ENCODE assay signal across 8 mouse cellular contexts in the genomic region with DNA sequence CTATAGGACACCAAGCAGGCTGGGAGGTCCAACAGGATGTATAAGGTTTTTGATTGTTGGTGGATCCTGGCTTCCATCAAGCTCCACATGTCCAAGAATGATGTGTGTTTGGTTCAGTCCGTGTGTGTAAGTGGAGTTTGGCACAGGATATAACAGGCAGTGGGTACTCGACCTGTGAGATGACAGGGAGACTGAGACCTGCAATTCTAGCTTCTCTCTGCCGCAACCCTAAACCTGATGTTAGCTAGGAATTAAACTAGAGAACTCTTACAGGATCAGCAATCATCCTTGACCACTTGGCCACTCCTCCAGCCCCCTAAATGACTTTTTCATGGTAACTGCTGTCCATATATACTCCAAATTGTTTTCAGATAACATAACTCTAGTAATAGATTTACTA. TPM values are rescaled to one million over a fixed set of nuclear protein-coding genes. Genes with fewer than 3 reads are reported as not detected.
DNase-seq lines count a peak whose midpoint lies in the region; ATAC-seq and TF ChIP-seq lines count a peak whose summit lies in the region.

No protein-coding gene starts in this region.

- H3K4me3 ChIP-seq in heart, postnatal 0 days (ENCODE audit: low read depth, low read length) = no peak overlapping the region
- H3K4me3 ChIP-seq in ES-Bruce4 (ENCODE audit: low read depth, low read length) = peak overlapping the region; percentile 12; the same call in 1 of the 2 replicates
- H3K4me3 ChIP-seq in forebrain, embryonic 11.5 days (ENCODE audit: low read depth, low read length) = peak overlapping the region; percentile 37; the same call in 1 of the 2 replicates
- peak overlapping the region; percentile 63 for H3K4me3 ChIP-seq in liver, embryonic 16.5 days (ENCODE audit: low read depth, low read length)

- no peak for TF ChIP-seq EP300 in heart, postnatal 0 days (IDR thresholded peaks at IDR 0.05; ENCODE audit: low read depth)
- TF ChIP-seq EP300 in ES-Bruce4 (IDR thresholded peaks at IDR 0.05; ENCODE audit: insufficient read depth, low read depth, low read length) = no peak

- no peaks in the 10 kb centered on the region for H3K9me3 ChIP-seq in heart, postnatal 0 days (replicated peaks; ENCODE audit: control insufficient read depth, low read length)
- H3K9me3 ChIP-seq in ES-Bruce4 (replicated peaks; ENCODE audit: control insufficient read depth, insufficient read depth, low read length, poor library complexity, severe bottlenecking) = no peaks in the 10 kb centered on the region
- H3K9me3 ChIP-seq in forebrain, embryonic 11.5 days (ENCODE audit: control insufficient read depth, low read length) = no peaks in the 10 kb centered on the region
- no peaks in the 10 kb centered on the region for H3K9me3 ChIP-seq in liver, embryonic 16.5 days (replicated peaks; ENCODE audit: control insufficient read depth, low read length)

- no peak for DNase-seq in heart, postnatal 0 days (ENCODE audit: low spot score)
- DNase-seq in heart, adult 8-10 months (ENCODE audit: low spot score) = no peak
- peak; percentile 61 for DNase-seq in forebrain, embryonic 11.5 days (ENCODE audit: low spot score)
- DNase-seq in retina, embryonic 14.5 days (ENCODE audit: low spot score) = no peak
- no peak for DNase-seq in left cerebral cortex, postnatal 10 days (ENCODE audit: extremely low spot score in 1 of 2, low spot score in 2 of 2)
- DNase-seq in right cerebral cortex, postnatal 4 days = no peak

- intact Hi-C loops in left cerebral cortex, postnatal 10 days (cut with DNase I) = no loop called here

- no peak for TF ChIP-seq CTCF in heart, postnatal 0 days (IDR thresholded peaks at IDR 0.05; ENCODE audit: low read depth)
- no peak for TF ChIP-seq CTCF in ES-Bruce4 (IDR thresholded peaks at IDR 0.05; ENCODE audit: low read depth, low read length)

- no peaks in the 10 kb centered on the region for H3K36me3 ChIP-seq in heart, postnatal 0 days (replicated peaks; ENCODE audit: control insufficient read depth, insufficient read depth, low read length)
- peaks cover 5% of the 10 kb centered on the region for H3K36me3 ChIP-seq in ES-Bruce4 (ENCODE audit: control insufficient read depth, insufficient read depth, low read length, poor library complexity, severe bottlenecking)
- H3K36me3 ChIP-seq in forebrain, embryonic 11.5 days (ENCODE audit: control insufficient read depth, insufficient read depth, low read length) = no peaks in the 10 kb centered on the region
- peaks cover under 1% of the 10 kb centered on the region; the same call in 1 of the 2 replicates for H3K36me3 ChIP-seq in liver, embryonic 16.5 days (ENCODE audit: control insufficient read depth, insufficient read depth)

- no peak for ATAC-seq in heart, postnatal 0 days (ENCODE audit: insufficient read depth, low read depth)
- no peak for ATAC-seq in forebrain, embryonic 11.5 days (replicated peaks; ENCODE audit: low FRiP score)
- ATAC-seq in liver, embryonic 16.5 days (ENCODE audit: low read depth) = no peak

- 33% methylated on average over 3 of the region's 3 CpGs for WGBS in heart, postnatal 0 days
- WGBS in forebrain, embryonic 11.5 days = 45% methylated on average over 3 of the region's 3 CpGs
- 31% methylated on average over 3 of the region's 3 CpGs for WGBS in liver, embryonic 16.5 days (ENCODE audit: insufficient replicate concordance)

- H3K9ac ChIP-seq in heart, postnatal 0 days (replicated peaks; ENCODE audit: low read depth, low read length) = 0 out of 2 replicates have a peak overlapping the region, but pooled peaks have one; percentile 51
- H3K9ac ChIP-seq in ES-Bruce4 (ENCODE audit: low read depth, poor library complexity, severe bottlenecking) = peak overlapping the region; percentile 73
- peak overlapping the region; percentile 21; the same call in 1 of the 2 replicates for H3K9ac ChIP-seq in forebrain, embryonic 11.5 days (ENCODE audit: low read length)
- H3K9ac ChIP-seq in liver, embryonic 16.5 days (ENCODE audit: low read depth, low read length) = peak overlapping the region; percentile 70

- peaks cover 23% of the 10 kb centered on the region for H3K4me1 ChIP-seq in heart, postnatal 0 days (ENCODE audit: control insufficient read depth, insufficient read depth)
- no peaks in the 10 kb centered on the region for H3K4me1 ChIP-seq in ES-Bruce4 (ENCODE audit: control insufficient read depth, insufficient read depth, low read length)
- H3K4me1 ChIP-seq in forebrain, embryonic 11.5 days (replicated peaks; ENCODE audit: control insufficient read depth, insufficient read depth, low read length) = peaks cover 3% of the 10 kb centered on the region; the same call in 1 of the 2 replicates
- H3K4me1 ChIP-seq in liver, embryonic 16.5 days (ENCODE audit: control insufficient read depth, low read depth, low read length) = peaks cover 11% of the 10 kb centered on the region

- 0 out of 2 replicates have a peak overlapping the region, but pooled peaks have one; percentile 67 for H3K4me2 ChIP-seq in heart, postnatal 0 days (ENCODE audit: low read depth, low read length)
- peak overlapping the region; percentile 65; the same call in 1 of the 2 replicates for H3K4me2 ChIP-seq in forebrain, embryonic 11.5 days (ENCODE audit: low read depth, low read length, severe bottlenecking)
- H3K4me2 ChIP-seq in liver, embryonic 16.5 days (ENCODE audit: low read depth, low read length) = peak overlapping the region; percentile 75

- H3K27ac ChIP-seq in heart, postnatal 0 days (ENCODE audit: low read depth) = peak overlapping the region; percentile 31; the same call in 1 of the 2 replicates
- H3K27ac ChIP-seq in ES-Bruce4 (ENCODE audit: insufficient read depth, low read length) = peak overlapping the region; percentile 61
- peak overlapping the region; percentile 93 for H3K27ac ChIP-seq in forebrain, embryonic 11.5 days (ENCODE audit: low read depth, low read length)
- peak overlapping the region; percentile 99 for H3K27ac ChIP-seq in liver, embryonic 16.5 days (ENCODE audit: low read length)

- no peak for TF ChIP-seq POLR2A in ES-Bruce4 (IDR thresholded peaks at IDR 0.05; ENCODE audit: insufficient read depth, low read length)

- no peaks in the 10 kb centered on the region for H3K27me3 ChIP-seq in heart, postnatal 0 days (ENCODE audit: control insufficient read depth, insufficient read depth, low read length)
- H3K27me3 ChIP-seq in ES-Bruce4 (ENCODE audit: control insufficient read depth, insufficient read depth, low read length, poor library complexity, severe bottlenecking) = no peaks in the 10 kb centered on the region
- no peaks in the 10 kb centered on the region for H3K27me3 ChIP-seq in forebrain, embryonic 11.5 days (ENCODE audit: control insufficient read depth, insufficient read depth, low read length)
- no peaks in the 10 kb centered on the region for H3K27me3 ChIP-seq in liver, embryonic 16.5 days (ENCODE audit: control insufficient read depth, insufficient read depth, low read depth, low read length)

RNA-seq across cellular contexts. Expression of a gene that starts 1.3 kb away (rescaled TPM):
- total RNA-seq in heart, postnatal 0 days (2014; rRNA removed; ENCODE audit: low replicate concordance) = 128 and 633 TPM in 2 replicates
- polyA plus RNA-seq in heart, postnatal 0 days (2015; fragmentation: Nextera tagmentation; extraction: Ambion mirVana) = 10.3 and 10.7 TPM in 2 replicates
- 1 to 10 TPM in 3 of 4 experiments, not detected in 1; 1.5 to 4.4 (median 2.0) TPM for total RNA-seq in heart, adult 8-10 months (2022)
- 6.7 and 7.5 TPM in 2 replicates for polyA plus RNA-seq in ES-Bruce4 (2011; ENCODE audit: insufficient read depth, insufficient read length, low read depth, missing spikeins)
- polyA plus RNA-seq in forebrain, embryonic 11.5 days (2014; fragmentation: Nextera tagmentation; extraction: Ambion mirVana) = 11.0 and 12.5 TPM in 2 replicates
- 40.9 and 50.2 TPM in 2 replicates for polyA plus RNA-seq in liver, embryonic 16.5 days (2015; fragmentation: Nextera tagmentation; extraction: Ambion mirVana)
- total RNA-seq in left cerebral cortex, postnatal 10 days (2021) = 10 to 100 TPM; 23.0 to 24.1 TPM

RNA-seq across cellular contexts. Expression of a gene that starts 1.6 kb away (rescaled TPM):
- 1,069 and 1,692 TPM in 2 replicates for total RNA-seq in heart, postnatal 0 days (2014; rRNA removed; ENCODE audit: low replicate concordance)
- 0.94 and 2.5 TPM in 2 replicates for polyA plus RNA-seq in heart, postnatal 0 days (2015; fragmentation: Nextera tagmentation; extraction: Ambion mirVana)
- 1 to 10 TPM; 2.0 to 7.1 (median 4.3) TPM for total RNA-seq in heart, adult 8-10 months (2022)
- 19.3 and 20.7 TPM in 2 replicates for polyA plus RNA-seq in ES-Bruce4 (2011; ENCODE audit: insufficient read depth, insufficient read length, low read depth, missing spikeins)
- polyA plus RNA-seq in forebrain, embryonic 11.5 days (2014; fragmentation: Nextera tagmentation; extraction: Ambion mirVana) = 1.9 and 2.5 TPM in 2 replicates
- 8.1 and 12.9 TPM in 2 replicates for polyA plus RNA-seq in liver, embryonic 16.5 days (2015; fragmentation: Nextera tagmentation; extraction: Ambion mirVana)
- 10 to 100 TPM; 23.0 to 25.1 TPM for total RNA-seq in left cerebral cortex, postnatal 10 days (2021)

RNA-seq across cellular contexts. Expression of a gene that starts 2.1 kb away (rescaled TPM):
- 470 and 1,132 TPM in 2 replicates for total RNA-seq in heart, postnatal 0 days (2014; rRNA removed; ENCODE audit: low replicate concordance)
- 0.55 and 1.4 TPM in 2 replicates for polyA plus RNA-seq in heart, postnatal 0 days (2015; fragmentation: Nextera tagmentation; extraction: Ambion mirVana)
- 10 to 100 TPM; 26.9 to 29.6 (median 28.6) TPM for total RNA-seq in heart, adult 8-10 months (2022)
- polyA plus RNA-seq in ES-Bruce4 (2011; ENCODE audit: insufficient read depth, insufficient read length, low read depth, missing spikeins) = 16.3 and 17.1 TPM in 2 replicates
- polyA plus RNA-seq in forebrain, embryonic 11.5 days (2014; fragmentation: Nextera tagmentation; extraction: Ambion mirVana) = 4.4 TPM in 2 replicates
- 5.0 and 6.3 TPM in 2 replicates for polyA plus RNA-seq in liver, embryonic 16.5 days (2015; fragmentation: Nextera tagmentation; extraction: Ambion mirVana)
- 100 to 1,000 TPM; 306 to 311 TPM for total RNA-seq in left cerebral cortex, postnatal 10 days (2021)

RNA-seq across cellular contexts. Expression of a gene that starts 17.5 kb away (rescaled TPM):
- 962 and 1,129 TPM in 2 replicates for total RNA-seq in heart, postnatal 0 days (2014; rRNA removed; ENCODE audit: low replicate concordance)
- polyA plus RNA-seq in heart, postnatal 0 days (2015; fragmentation: Nextera tagmentation; extraction: Ambion mirVana) = 0.20 and 0.27 TPM in 2 replicates
- 1 to 10 TPM; 1.4 to 4.4 (median 4.0) TPM for total RNA-seq in heart, adult 8-10 months (2022)
- 8.2 and 13.4 TPM in 2 replicates for polyA plus RNA-seq in ES-Bruce4 (2011; ENCODE audit: insufficient read depth, insufficient read length, low read depth, missing spikeins)
- 1.2 and 1.6 TPM in 2 replicates for polyA plus RNA-seq in forebrain, embryonic 11.5 days (2014; fragmentation: Nextera tagmentation; extraction: Ambion mirVana)
- polyA plus RNA-seq in liver, embryonic 16.5 days (2015; fragmentation: Nextera tagmentation; extraction: Ambion mirVana) = 0.99 and 1.0 TPM in 2 replicates
- total RNA-seq in left cerebral cortex, postnatal 10 days (2021) = 10 to 100 TPM; 13.5 to 16.2 TPM

RNA-seq across cellular contexts. Expression of a gene that starts 28.1 kb away (rescaled TPM):
- 356 and 550 TPM in 2 replicates for total RNA-seq in heart, postnatal 0 days (2014; rRNA removed; ENCODE audit: low replicate concordance)
- 4.7 and 5.4 TPM in 2 replicates for polyA plus RNA-seq in heart, postnatal 0 days (2015; fragmentation: Nextera tagmentation; extraction: Ambion mirVana)
- total RNA-seq in heart, adult 8-10 months (2022) = 1 to 10 TPM in 3 of 4 experiments, under 1 TPM in 1; 0.62 to 4.7 (median 2.5) TPM
- polyA plus RNA-seq in ES-Bruce4 (2011; ENCODE audit: insufficient read depth, insufficient read length, low read depth, missing spikeins) = 7.4 and 9.2 TPM in 2 replicates
- polyA plus RNA-seq in forebrain, embryonic 11.5 days (2014; fragmentation: Nextera tagmentation; extraction: Ambion mirVana) = 20.4 and 20.6 TPM in 2 replicates
- 22.9 and 30.4 TPM in 2 replicates for polyA plus RNA-seq in liver, embryonic 16.5 days (2015; fragmentation: Nextera tagmentation; extraction: Ambion mirVana)
- total RNA-seq in left cerebral cortex, postnatal 10 days (2021) = 10 to 100 TPM; 19.5 to 20.4 TPM

Comparison
In these comparisons a context has a peak if more than half of its experiments do, and no peak if none do; other contexts are left out.
1. H3K27ac ChIP-seq: peak in every context shown above with its lines; median percentile 99 in liver, embryonic 16.5 days; 93 in forebrain, embryonic 11.5 days; 61 in ES-Bruce4; 31 in heart, postnatal 0 days.
2. H3K9ac ChIP-seq: peak in every context shown above with its lines; median percentile 73 in ES-Bruce4; 70 in liver, embryonic 16.5 days; 51 in heart, postnatal 0 days; 21 in forebrain, embryonic 11.5 days.